Mouse (Mus musculus): ENCODE measurements around the gene Rapgef4.

Gene Rapgef4

GRCm38 (mm10) chr2:71980771-71981342 lies at the start of gene Rapgef4:
Gene Rapgef4 (plus strand): TSS chr2:71981240.
- in situ Hi-C loops (cut with MboI, MseI) = no loop called here

GRCm38 (mm10) chr2:71934046-71934445 lies 47.0 kb upstream of the Rapgef4 start:
- in situ Hi-C loops (cut with MboI, MseI) = no loop called here

DNA sequence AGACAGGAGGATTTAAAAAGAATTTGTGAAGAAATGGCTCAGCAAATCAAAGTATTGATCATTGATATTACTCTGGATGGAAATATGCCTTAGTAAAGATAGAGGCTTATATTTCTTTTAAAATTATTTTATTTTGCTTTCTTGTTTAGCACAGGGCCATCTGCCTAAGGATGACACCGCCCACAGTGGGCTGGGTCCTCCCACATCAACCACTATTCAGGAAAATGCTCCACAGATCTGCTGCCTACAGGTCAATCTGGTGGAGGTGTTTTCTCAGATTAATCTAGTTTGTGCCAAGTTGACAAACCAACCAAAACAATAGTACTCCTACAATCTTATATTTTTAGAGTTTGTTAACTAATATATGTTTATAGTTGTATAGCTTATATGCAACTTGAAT lies 44.3 kb upstream of the Rapgef4 start:
- in situ Hi-C loops (cut with MboI, MseI) = no loop called here

GRCm38 (mm10) chr2:71937649-71938308 lies 43.3 kb upstream of the Rapgef4 start:
- in situ Hi-C loops (cut with MboI, MseI) = no loop called here

DNA sequence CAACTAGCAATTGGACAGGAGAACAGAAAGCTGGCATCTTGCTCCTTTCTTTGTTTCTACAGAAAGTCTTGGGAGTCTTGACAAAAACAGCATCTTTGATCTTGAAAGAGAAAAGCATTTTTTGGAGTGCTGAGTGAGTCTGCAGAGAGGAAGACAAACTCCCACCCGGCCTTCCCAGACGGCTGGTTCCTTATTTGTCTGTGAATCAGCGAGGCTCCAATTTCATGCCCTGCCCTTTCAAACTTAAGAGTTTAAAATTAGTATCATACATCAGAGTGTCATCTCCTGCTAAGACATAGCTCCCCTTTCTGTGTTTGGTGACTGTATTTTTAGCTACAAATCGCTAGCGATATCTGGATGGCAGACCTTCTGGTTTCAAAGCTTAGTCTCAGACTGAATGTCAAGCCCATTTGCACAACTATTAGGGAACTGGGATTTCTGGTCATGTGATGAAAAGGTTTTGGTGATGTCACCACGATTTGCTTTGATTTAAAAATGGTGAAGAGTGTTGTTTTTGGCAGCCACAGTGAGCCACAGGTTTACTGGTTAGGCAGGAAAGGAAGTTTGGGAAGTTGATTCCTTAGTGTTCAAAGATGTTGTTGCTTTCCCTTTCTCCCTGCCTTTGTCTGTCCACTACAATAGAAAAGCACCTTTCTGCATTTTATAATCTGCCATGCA lies 42.2 kb upstream of the Rapgef4 start:
- in situ Hi-C loops (cut with MboI, MseI) = no loop called here

DNA sequence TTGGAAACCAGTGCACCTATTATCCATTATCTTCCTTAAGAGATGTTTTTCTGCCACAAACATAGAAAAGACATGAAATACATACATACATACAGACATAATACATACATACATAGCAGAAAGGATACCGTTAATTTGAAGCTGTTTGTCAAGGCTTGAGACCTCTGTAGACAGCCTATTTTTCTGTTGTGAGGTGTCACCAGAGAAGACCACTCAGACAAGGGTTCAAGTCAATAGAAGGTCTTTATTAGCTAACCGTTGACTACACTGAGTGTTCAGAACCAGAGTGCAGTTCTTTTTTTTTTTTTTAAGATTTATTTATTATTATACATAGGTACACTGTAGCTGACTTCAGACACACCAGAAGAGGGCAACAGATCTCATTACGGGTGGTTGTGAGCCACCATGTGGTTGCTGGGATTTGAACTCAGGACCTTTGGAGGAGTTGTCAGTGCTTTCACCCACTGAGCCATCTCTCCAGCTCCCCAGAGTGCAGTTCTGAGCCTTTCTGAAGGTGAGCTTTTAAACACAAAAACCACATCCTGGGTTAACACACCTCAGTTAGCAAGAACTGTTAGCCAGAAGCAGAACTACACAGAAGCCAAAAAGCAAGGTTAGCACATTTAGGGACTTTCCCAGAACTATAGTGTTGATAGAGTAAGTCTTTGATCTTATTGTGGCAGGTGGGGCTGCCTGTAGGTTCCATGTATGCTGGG lies 39.9 kb upstream of the Rapgef4 start:
- in situ Hi-C loops (cut with MboI, MseI) = no loop called here

GRCm38 (mm10) chr2:71941721-71942087 lies 39.3 kb upstream of the Rapgef4 start:
- in situ Hi-C loops (cut with MboI, MseI) = no loop called here

DNA sequence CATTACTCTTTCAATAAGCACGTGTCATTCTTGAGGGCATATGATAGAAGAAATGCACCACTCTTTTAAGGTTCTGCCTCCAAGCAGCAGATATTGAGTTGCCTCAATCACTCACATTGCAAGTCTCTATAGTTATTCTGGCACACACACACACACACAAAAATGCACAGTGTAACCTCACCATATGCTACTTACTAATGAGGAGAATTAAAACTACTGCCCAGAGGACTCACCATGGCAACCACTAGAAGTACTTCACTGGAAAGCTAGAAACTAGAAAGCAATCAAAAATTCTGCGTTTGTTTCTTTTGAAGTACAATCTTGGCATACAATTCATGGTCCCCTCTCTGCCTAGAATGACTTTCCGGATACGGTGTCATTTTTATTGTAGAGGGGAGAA lies 29.8 kb upstream of the Rapgef4 start:
- in situ Hi-C loops (cut with MboI, MseI) = no loop called here

DNA sequence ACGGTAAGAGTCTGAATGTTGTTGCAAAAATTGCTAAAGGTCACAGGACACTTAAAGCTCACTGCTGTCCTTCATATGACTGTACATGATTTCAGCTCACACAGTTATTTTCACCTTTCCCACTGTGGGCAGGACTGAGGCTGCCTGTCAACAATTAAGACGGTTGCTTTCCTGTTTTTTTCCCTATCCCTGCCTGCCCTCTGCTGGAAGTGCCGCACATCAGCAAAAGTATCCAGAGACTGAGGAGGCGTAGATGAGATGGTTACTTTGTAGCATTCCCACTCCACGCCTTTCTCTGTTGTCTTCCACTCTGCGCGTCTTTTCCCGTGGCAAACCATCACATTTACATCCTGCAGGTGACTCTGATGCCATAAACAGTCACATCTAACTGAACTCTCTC lies 25.4 kb upstream of the Rapgef4 start:
- in situ Hi-C loops (cut with MboI, MseI) = no loop called here

DNA sequence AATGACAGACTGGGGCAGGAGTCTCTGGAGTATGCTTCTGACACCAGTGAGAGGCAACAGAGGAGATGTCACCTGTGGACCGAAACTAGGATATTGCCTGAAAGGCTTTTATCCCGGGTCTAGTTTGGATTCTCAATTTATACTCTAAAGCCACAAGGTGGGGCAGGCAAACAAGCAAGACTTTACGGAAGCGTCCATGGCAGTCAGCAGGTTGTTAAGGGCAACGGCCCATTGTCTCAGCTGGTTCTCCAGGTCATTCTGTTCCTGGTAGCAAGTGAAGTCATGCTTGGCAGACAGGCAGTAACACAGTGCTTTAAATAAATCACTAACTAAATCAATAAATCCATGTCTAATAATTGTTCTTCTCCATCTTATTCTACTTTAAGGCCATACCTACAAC lies 24.6 kb upstream of the Rapgef4 start:
- in situ Hi-C loops (cut with MboI, MseI) = no loop called here

DNA sequence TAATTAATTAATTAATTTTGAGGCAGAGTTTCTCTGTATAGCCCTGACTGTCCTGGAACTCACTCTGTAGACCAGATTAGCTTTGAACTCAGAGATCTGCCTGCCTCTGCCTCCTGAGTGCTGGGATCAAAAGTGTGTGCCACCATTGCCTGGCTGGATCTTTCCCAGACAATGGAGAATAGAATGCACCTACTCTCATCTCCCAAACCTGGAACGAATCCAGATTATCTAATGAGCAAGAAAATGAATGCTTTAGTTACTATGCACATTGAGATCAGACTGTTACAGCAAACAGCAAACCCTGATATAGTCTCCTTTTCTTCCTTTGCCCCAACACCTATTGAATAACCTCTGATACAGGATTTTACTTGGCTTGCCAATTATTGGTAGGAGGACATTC lies 23.1 kb upstream of the Rapgef4 start:
- in situ Hi-C loops (cut with MboI, MseI) = no loop called here

- in situ Hi-C loops (cut with MboI, MseI) = no loop called here
These were observed 22.6 kb upstream of the Rapgef4 start for GRCm38 (mm10) chr2:71958393-71958792.

GRCm38 (mm10) chr2:71964216-71964615 lies 16.8 kb upstream of the Rapgef4 start:
- in situ Hi-C loops (cut with MboI, MseI) = no loop called here

DNA sequence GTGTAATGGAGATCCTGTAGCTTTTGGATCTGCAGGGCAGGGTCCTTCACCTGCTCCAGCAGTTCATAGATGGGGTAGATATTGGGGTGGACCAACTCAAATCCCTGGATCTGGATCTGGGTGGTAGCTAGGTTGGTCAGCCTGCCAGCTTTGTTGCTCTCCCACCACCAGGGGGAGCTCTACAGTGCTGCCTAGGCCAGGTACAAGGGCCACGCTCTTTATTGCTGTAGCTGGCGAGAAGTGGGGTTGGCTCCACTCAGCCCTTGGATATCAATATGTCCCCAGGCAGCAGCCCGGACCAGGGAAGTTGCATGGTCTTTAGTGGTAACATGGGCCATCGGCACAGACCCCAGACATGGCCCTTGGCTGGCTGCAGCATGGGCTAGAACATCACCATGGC lies 15.6 kb upstream of the Rapgef4 start:
- in situ Hi-C loops (cut with MboI, MseI) = no loop called here

DNA sequence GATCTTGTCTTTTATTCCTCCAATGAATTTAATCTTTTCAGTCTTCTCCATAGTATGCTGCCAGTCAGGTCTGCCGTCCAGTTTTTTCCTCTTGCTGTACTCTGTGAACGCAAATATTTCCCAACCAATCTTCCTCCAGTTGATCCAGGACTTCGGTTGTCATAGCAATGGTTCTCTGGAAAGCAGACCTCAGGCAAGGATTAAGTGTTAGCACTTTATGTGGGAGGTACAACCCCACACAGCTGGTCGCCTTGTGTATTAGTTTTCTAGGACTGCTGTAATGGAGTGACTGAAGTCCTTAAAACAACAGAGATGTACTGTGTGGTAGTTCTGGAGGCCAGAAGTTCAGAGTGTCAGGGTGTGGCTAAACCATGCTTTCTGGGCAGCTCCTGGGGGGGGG lies 14.3 kb upstream of the Rapgef4 start:
- in situ Hi-C loops (cut with MboI, MseI) = no loop called here

- in situ Hi-C loops (cut with MboI, MseI) = no loop called here
These were observed 13.2 kb upstream of the Rapgef4 start for GRCm38 (mm10) chr2:71967855-71968254.

DNA sequence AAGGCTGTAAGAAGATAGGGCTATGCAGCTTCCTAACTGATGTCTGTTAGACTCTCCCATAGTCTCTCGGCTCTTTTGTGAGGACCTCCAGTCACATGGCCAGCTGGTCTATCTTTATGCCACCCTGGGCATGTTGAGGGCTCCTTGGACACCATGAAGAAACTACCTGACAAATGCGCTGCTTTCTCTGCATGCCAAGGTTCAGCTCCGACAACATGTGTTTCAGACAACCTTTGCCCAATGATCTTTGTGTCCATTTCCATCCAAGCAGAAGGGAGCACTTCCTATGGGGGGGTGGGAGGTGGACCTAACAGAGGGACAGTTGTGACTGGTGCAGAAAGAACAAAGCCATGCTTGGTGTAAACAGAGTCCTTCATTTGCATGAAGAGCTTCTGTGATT lies 7.4 kb upstream of the Rapgef4 start:
- in situ Hi-C loops (cut with MboI, MseI) = no loop called here

- in situ Hi-C loops (cut with MboI, MseI) = no loop called here
These were observed 6.7 kb upstream of the Rapgef4 start for GRCm38 (mm10) chr2:71974143-71974846.

GRCm38 (mm10) chr2:71979981-71980380 lies 1.1 kb upstream of the Rapgef4 start:
- in situ Hi-C loops (cut with MboI, MseI) = no loop called here

- in situ Hi-C loops (cut with MboI, MseI) = no loop called here
These were observed 357 bp downstream of the Rapgef4 start for GRCm38 (mm10) chr2:71981343-71981851.

DNA sequence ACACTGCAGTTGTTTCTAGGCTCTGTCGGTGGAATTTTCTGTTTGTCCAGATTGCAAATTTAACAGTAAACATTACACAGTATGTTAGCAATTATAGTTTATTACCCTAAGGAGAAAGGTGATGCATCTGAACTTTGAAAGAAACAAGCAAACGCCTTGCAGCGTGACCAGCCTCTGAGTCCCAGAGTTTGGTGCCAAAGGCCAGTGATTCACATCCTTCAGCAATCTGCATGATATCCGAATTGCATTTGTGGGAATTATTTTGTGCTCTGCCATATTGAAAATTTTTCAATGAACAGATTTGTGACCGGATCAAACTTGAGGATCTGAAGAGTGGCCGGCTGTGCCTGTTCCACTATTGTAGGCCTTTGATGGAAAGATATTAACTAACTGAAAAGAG lies 856 bp downstream of the Rapgef4 start:
- in situ Hi-C loops (cut with MboI, MseI) = no loop called here
